Mouse (Mus musculus) lung, adult 2 months (tissue): ENCODE measurements around the gene Xkr8.

Experiments used
- CTCF ChIP-seq: fragments of 200-500 bp; IDR thresholded peaks from 2 replicates; pipeline ENCODE4 v1.5.1; 2011; ENCODE audit warnings: mild to moderate bottlenecking, low read length, control low read depth; ENCODE audit not compliant: insufficient read depth
- POLR2A ChIP-seq: fragments of 200-500 bp; IDR thresholded peaks from 2 replicates; pipeline ENCODE4 v1.6.1; 2011; ENCODE audit warnings: low read depth, mild to moderate bottlenecking, control low read depth, low read length, borderline replicate concordance; ENCODE audit errors: extremely low read depth

GRCm38 (mm10) chr4:132780288-132780687, 47.9 kb upstream of the Xkr8 start:
- TF ChIP-seq CTCF (no peak), POLR2A (no peak)
